Mouse (Mus musculus): ENCODE measurements around the gene 4930402H24Rik. TPM values are rescaled to one million over a fixed set of nuclear protein-coding genes. Genes with fewer than 3 reads are reported as not detected.

The 4930402H24Rik gene
- polyA plus RNA-seq, 1 experiment, result 11.7 TPM

DNA sequence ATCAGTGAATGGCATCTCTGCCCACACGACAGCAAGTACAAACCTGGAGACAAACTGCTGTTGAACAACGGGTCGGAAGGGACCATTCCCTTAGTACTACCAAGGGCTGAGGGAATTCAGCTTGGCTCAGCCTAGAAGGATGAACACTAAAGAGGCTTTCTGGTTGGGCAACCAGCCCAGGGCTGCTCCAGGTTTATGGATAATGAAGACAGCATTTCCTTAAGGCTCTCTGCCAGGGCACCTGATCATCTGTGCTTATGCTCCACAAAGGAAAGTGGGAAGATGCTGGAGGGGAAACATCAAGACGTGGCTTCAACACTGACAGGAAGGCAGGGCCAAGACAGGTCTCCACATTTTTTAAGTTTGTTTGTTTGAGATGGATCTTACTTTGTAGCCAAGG lies 181.8 kb downstream of the 4930402H24Rik start:
- Histone ChIP-seq H3K79me3 (ENCODE audit: low read depth) (no peaks in the 10 kb centered on the region), H3K79me2 (ENCODE audit: control insufficient read depth, insufficient read depth) (no peaks in the 10 kb centered on the region), H3K4me3 (ENCODE audit: insufficient read depth, poor library complexity, severe bottlenecking) (no peak overlapping the region), H3K36me3 (ENCODE audit: control insufficient read depth, insufficient read depth) (peaks cover 36% of the 10 kb centered on the region), H3ac (ENCODE audit: control insufficient read depth, insufficient read length, low read depth) (no peak overlapping the region), H3K27me3 (ENCODE audit: control insufficient read depth, insufficient read depth, insufficient read length) (no peaks in the 10 kb centered on the region)
- TF ChIP-seq MYOD1 (IDR thresholded peaks at IDR 0.05; ENCODE audit: control insufficient read depth, insufficient read length, low read depth) (no peak), USF1 (IDR thresholded peaks at IDR 0.05; ENCODE audit: low read depth) (no peak), CTCF (IDR thresholded peaks at IDR 0.05; ENCODE audit: control insufficient read depth, insufficient read depth, insufficient read length) (no peak), MYOG (IDR thresholded peaks at IDR 0.05; ENCODE audit: control insufficient read depth, extremely low read depth, insufficient read length) (no peak), CEBPB (IDR thresholded peaks at IDR 0.05; ENCODE audit: low read depth) (no peak), MAX (IDR thresholded peaks at IDR 0.05) (no peak), FOSL1 (IDR thresholded peaks at IDR 0.05; ENCODE audit: insufficient read depth, low read length, poor library complexity, severe bottlenecking) (no peak)

DNA sequence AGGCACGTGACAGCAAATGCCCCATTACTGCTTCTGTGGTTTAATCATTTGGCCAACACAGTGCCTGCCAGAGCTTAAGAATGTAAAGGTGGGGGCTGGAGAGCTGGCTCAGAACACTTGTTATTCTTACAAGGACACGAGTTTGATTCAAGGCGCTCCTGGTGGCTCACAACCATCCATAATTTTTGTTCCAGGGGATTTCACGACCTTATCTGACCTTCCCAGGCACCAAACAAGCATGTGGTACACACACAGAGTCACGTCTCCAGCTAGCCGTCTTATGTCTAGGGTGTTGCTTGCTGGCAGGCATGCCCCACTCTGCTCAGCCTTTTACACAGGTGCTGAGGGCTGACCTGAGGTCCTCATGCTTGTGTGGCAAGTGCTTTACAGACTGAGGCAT lies 188.3 kb downstream of the 4930402H24Rik start:
- H3K4me3 ChIP-seq (ENCODE audit: insufficient read depth, poor library complexity, severe bottlenecking), result no peak overlapping the region
- no peaks in the 10 kb centered on the region for H3K27me3 ChIP-seq (ENCODE audit: control insufficient read depth, insufficient read depth, insufficient read length)
- no peaks in the 10 kb centered on the region for H3K79me2 ChIP-seq (ENCODE audit: control insufficient read depth, insufficient read depth)
- peaks cover 17% of the 10 kb centered on the region for H3K36me3 ChIP-seq (ENCODE audit: control insufficient read depth, insufficient read depth)
- H3K79me3 ChIP-seq (ENCODE audit: low read depth), result no peaks in the 10 kb centered on the region
- TF ChIP-seq MYOD1 (IDR thresholded peaks at IDR 0.05; ENCODE audit: control insufficient read depth, insufficient read length, low read depth) (no peak), CEBPB (IDR thresholded peaks at IDR 0.05; ENCODE audit: low read depth) (no peak), MAX (IDR thresholded peaks at IDR 0.05) (no peak), MYOG (IDR thresholded peaks at IDR 0.05; ENCODE audit: control insufficient read depth, extremely low read depth, insufficient read length) (no peak), CTCF (IDR thresholded peaks at IDR 0.05; ENCODE audit: control insufficient read depth, insufficient read depth, insufficient read length) (no peak)
- H3ac ChIP-seq (ENCODE audit: control insufficient read depth, insufficient read length, low read depth), result no peak overlapping the region

DNA sequence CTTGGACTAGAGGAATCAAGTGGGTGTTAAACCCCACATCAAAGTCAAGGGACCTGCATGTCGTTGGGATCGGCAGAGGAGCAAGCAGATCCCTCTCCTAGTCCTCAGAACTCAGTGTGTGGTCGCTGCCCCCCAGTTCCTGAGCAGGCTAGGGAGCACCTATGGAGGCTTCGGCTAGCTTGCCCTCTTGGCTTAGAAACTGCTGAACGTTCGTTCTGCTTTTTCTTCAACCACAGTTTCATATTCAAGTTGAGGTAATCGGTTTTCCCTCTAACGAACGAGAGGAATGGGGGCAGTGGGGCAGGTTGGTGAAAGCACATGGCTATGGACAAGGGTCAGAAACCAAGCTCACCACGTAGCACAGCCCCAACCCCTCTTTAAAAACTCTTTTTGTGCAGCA lies 199.1 kb downstream of the 4930402H24Rik start:
- Histone ChIP-seq H3K27me3 (ENCODE audit: control insufficient read depth, insufficient read depth, insufficient read length) (no peaks in the 10 kb centered on the region), H3K79me2 (ENCODE audit: control insufficient read depth, insufficient read depth) (no peaks in the 10 kb centered on the region), H3K36me3 (ENCODE audit: control insufficient read depth, insufficient read depth) (no peaks in the 10 kb centered on the region), H3ac (ENCODE audit: control insufficient read depth, insufficient read length, low read depth) (no peak overlapping the region), H3K79me3 (ENCODE audit: low read depth) (no peaks in the 10 kb centered on the region), H3K4me3 (ENCODE audit: insufficient read depth, poor library complexity, severe bottlenecking) (no peak overlapping the region)
- no peak for TF ChIP-seq CEBPB (IDR thresholded peaks at IDR 0.05; ENCODE audit: low read depth)
- no peak for TF ChIP-seq MYOG (IDR thresholded peaks at IDR 0.05; ENCODE audit: control insufficient read depth, extremely low read depth, insufficient read length)
- no peak for TF ChIP-seq MYOD1 (IDR thresholded peaks at IDR 0.05; ENCODE audit: control insufficient read depth, insufficient read length, low read depth)
- no peak for TF ChIP-seq CTCF (IDR thresholded peaks at IDR 0.05; ENCODE audit: control insufficient read depth, insufficient read depth, insufficient read length)
- TF ChIP-seq USF1 (IDR thresholded peaks at IDR 0.05; ENCODE audit: low read depth), result no peak
- TF ChIP-seq MAX (IDR thresholded peaks at IDR 0.05), result no peak
- TF ChIP-seq FOSL1 (IDR thresholded peaks at IDR 0.05; ENCODE audit: insufficient read depth, low read length, poor library complexity, severe bottlenecking), result no peak

DNA sequence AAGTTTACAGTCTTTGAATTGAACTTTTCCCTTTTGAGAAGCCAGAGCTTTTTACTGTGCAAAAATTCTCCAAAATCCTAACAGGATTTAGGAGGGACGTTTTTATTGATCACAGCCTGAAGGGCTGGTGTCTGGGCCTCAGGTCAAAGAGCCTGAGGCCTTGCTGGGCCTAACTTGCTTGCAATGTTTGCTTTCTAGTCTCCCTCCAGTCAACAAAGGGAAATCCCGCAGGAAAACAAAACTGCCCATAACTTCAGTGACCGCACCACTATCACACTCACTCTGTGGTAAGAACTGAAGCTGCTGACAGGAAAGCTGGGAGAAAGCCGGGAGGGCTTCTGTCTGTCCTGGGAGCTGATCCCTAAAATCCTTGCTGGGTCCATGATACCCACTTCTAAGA lies 199.6 kb downstream of the 4930402H24Rik start:
- H3K79me3 ChIP-seq (ENCODE audit: low read depth), result no peaks in the 10 kb centered on the region
- H3K36me3 ChIP-seq (ENCODE audit: control insufficient read depth, insufficient read depth), result no peaks in the 10 kb centered on the region
- H3K27me3 ChIP-seq (ENCODE audit: control insufficient read depth, insufficient read depth, insufficient read length), result no peaks in the 10 kb centered on the region
- H3ac ChIP-seq (ENCODE audit: control insufficient read depth, insufficient read length, low read depth), result no peak overlapping the region
- no peak for TF ChIP-seq FOSL1 (IDR thresholded peaks at IDR 0.05; ENCODE audit: insufficient read depth, low read length, poor library complexity, severe bottlenecking)
- TF ChIP-seq CTCF (IDR thresholded peaks at IDR 0.05; ENCODE audit: control insufficient read depth, insufficient read depth, insufficient read length), result no peak
- no peak for TF ChIP-seq USF1 (IDR thresholded peaks at IDR 0.05; ENCODE audit: low read depth)
- no peak for TF ChIP-seq MAX (IDR thresholded peaks at IDR 0.05)
- TF ChIP-seq MYOD1 (IDR thresholded peaks at IDR 0.05; ENCODE audit: control insufficient read depth, insufficient read length, low read depth), result no peak
- TF ChIP-seq CEBPB (IDR thresholded peaks at IDR 0.05; ENCODE audit: low read depth), result no peak
- TF ChIP-seq MYOG (IDR thresholded peaks at IDR 0.05; ENCODE audit: control insufficient read depth, extremely low read depth, insufficient read length), result no peak
- no peak overlapping the region for H3K4me3 ChIP-seq (ENCODE audit: insufficient read depth, poor library complexity, severe bottlenecking)
- no peaks in the 10 kb centered on the region for H3K79me2 ChIP-seq (ENCODE audit: control insufficient read depth, insufficient read depth)

DNA sequence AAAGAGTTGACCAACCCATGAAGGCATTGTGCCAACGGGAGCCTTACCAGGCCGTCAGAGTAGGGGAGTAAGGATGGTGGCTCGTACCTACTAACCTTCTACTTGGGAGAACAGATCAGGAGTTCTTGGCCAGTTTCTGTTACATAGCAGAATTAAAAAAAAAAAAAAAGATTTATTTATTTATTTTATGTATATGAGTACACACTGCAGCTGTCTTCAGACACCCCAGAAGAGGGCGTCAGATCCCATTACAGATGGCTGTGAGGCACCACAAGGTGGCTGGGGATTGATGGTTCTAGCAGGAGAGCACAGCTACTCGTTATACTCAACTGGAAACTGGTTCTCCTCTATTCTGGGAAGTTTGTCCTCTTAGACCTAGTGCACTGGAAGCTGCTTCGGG lies 201.0 kb downstream of the 4930402H24Rik start:
- H3ac ChIP-seq (ENCODE audit: control insufficient read depth, insufficient read length, low read depth), result no peak overlapping the region
- no peak overlapping the region for H3K4me3 ChIP-seq (ENCODE audit: insufficient read depth, poor library complexity, severe bottlenecking)
- H3K27me3 ChIP-seq (ENCODE audit: control insufficient read depth, insufficient read depth, insufficient read length), result no peaks in the 10 kb centered on the region
- H3K79me2 ChIP-seq (ENCODE audit: control insufficient read depth, insufficient read depth), result no peaks in the 10 kb centered on the region
- H3K79me3 ChIP-seq (ENCODE audit: low read depth), result no peaks in the 10 kb centered on the region
- no peaks in the 10 kb centered on the region for H3K36me3 ChIP-seq (ENCODE audit: control insufficient read depth, insufficient read depth)
- TF ChIP-seq MYOG (IDR thresholded peaks at IDR 0.05; ENCODE audit: control insufficient read depth, extremely low read depth, insufficient read length) (no peak), MAX (IDR thresholded peaks at IDR 0.05) (no peak), CTCF (IDR thresholded peaks at IDR 0.05; ENCODE audit: control insufficient read depth, insufficient read depth, insufficient read length) (no peak), CEBPB (IDR thresholded peaks at IDR 0.05; ENCODE audit: low read depth) (no peak), USF1 (IDR thresholded peaks at IDR 0.05; ENCODE audit: low read depth) (no peak), FOSL1 (IDR thresholded peaks at IDR 0.05; ENCODE audit: insufficient read depth, low read length, poor library complexity, severe bottlenecking) (no peak), MYOD1 (IDR thresholded peaks at IDR 0.05; ENCODE audit: control insufficient read depth, insufficient read length, low read depth) (no peak)
